Mouse (Mus musculus): Measurements from ENCODE around the gene Wwc1. TPM values are rescaled to one million over a fixed set of nuclear protein-coding genes. Genes with fewer than 3 reads are reported as not detected.
A peak's percentile ranks its signal among the peaks of the same experiment; 100 is the strongest.
"Not testable (repeated sequence)": the region's sequence is repeated elsewhere in the genome, so short reads cannot be mapped to it uniquely, and the experiment has no call there.

Gene Wwc1
- polyA plus RNA-seq, 1 experiment from 2014 or later: 6.5 TPM

DNA sequence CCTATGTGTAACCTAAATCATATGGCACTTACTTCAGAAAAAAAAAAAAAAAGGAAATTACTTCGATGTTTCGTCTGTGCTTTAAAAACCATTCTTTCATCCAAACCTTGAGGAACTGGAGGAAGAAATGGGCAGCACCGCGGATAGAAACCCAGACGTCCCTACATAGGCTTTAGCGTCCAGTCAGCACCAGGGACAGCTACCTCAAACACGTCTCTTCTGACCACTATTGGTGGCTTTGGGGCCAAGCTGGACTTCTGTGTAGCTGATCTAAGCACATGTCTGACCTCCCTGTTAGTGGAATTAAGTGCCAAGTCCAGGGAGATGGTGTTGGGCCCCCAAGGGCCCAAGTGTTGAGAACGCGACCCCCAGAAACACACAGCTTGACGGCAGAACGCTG, 181.5 kb downstream of the Wwc1 start, which contains the start of gene Fbll1:
Gene Fbll1 (minus strand): TSS at position 11 of the 400 bp plus-strand sequence.
- Histone ChIP-seq H3K4me3 (ENCODE audit: low read depth, low read length) (peak within 1 kb of the TSS; percentile 52), H3K4me1 (ENCODE audit: control insufficient read depth, insufficient read depth, low read length) (no peaks in the 10 kb centered on the region; the same call in 1 of the 2 replicates), H3K9me3 (ENCODE audit: control insufficient read depth, low read length) (no peaks in the 10 kb centered on the region), H3K9ac (ENCODE audit: low read length) (peak within 1 kb of the TSS; percentile 48), H3K27me3 (ENCODE audit: control insufficient read depth, insufficient read depth, low read length) (peaks cover 36% of the 10 kb centered on the region), H3K27ac (ENCODE audit: low read depth, low read length) (no peak within 1 kb of the TSS), H3K4me2 (ENCODE audit: low read depth) (peak within 1 kb of the TSS; percentile 71), H3K36me3 (ENCODE audit: control insufficient read depth, insufficient read depth, low read length) (no peaks in the 10 kb centered on the region)
- ATAC-seq (ENCODE audit: insufficient read depth, low FRiP score, low TSS enrichment): no peak
- peak; percentile 65 for DNase-seq (ENCODE audit: low spot score)
- 13% methylated on average over 11 of the region's 11 CpGs for WGBS

DNA sequence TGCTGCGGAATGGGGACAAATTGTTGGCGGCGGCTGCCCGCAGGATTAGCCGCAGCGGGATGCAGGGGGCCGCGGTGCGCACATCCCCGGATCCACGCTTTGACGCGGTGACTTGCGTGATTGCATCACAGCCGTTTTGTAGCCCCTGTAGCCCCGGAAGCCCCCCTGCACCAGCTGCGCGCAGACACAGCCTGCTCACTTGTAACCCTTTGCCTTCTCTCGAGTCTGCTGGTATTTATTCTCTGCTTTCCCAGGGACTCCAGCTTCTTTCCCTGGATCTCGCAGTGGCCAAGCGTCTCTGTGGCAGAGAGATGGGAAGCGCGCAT, 181.9 kb downstream of the Wwc1 start:
- WGBS: 3% methylated on average over 23 of the region's 23 CpGs
- Histone ChIP-seq H3K4me3 (ENCODE audit: low read depth, low read length) (peak overlapping the region; percentile 52), H3K4me2 (ENCODE audit: low read depth) (peak overlapping the region; percentile 71), H3K36me3 (ENCODE audit: control insufficient read depth, insufficient read depth, low read length) (no peaks in the 10 kb centered on the region), H3K27ac (ENCODE audit: low read depth, low read length) (no peak overlapping the region), H3K9ac (ENCODE audit: low read length) (peak overlapping the region; percentile 48), H3K27me3 (ENCODE audit: control insufficient read depth, insufficient read depth, low read length) (peaks cover 36% of the 10 kb centered on the region), H3K9me3 (ENCODE audit: control insufficient read depth, low read length) (no peaks in the 10 kb centered on the region), H3K4me1 (ENCODE audit: control insufficient read depth, insufficient read depth, low read length) (no peaks in the 10 kb centered on the region; the same call in 1 of the 2 replicates)
- DNase-seq (ENCODE audit: low spot score): peak; percentile 68
- ATAC-seq (ENCODE audit: insufficient read depth, low FRiP score, low TSS enrichment): peak; percentile 83

DNA sequence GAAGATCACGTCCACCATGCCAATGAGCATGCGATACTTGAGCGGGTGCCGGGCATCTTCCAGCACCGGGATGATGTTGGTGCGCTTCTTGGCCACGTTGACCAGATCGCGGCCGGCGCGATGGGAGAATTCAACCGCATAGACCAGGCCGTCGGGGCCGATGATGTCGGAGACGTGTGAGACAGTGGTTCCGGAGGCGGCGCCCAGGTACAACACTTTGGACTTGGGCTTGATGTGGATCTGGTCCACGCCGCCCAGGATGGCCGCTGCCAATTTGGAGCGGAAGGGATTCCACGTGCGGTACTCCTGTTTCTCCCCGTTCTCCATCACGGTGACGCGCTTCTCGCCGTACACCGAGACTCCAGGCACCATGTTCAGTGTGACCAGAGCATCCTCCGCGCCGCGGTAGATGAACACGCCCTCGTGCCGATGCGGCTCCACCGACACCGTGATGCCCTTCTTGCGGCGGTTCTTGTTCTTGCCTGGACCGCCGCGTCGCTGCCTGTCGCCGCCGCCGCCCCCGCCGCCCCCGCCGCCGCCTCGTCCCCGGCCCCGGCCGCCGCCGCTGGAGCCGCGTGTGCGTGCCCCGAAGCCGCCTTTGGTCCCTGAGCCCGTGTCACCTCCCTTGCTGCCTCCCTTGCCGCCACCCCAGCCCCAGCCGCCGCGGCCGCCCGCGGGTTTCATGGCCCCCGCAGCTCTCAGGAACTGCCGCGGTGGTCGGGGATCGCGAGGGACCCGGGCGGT, 182.4 kb downstream of the Wwc1 start:
- Histone ChIP-seq H3K4me2 (ENCODE audit: low read depth) (peak overlapping the region; percentile 71), H3K9ac (ENCODE audit: low read length) (peak overlapping the region; percentile 48), H3K4me1 (ENCODE audit: control insufficient read depth, insufficient read depth, low read length) (no peaks in the 10 kb centered on the region; the same call in 1 of the 2 replicates), H3K27me3 (ENCODE audit: control insufficient read depth, insufficient read depth, low read length) (peaks cover 36% of the 10 kb centered on the region), H3K36me3 (ENCODE audit: control insufficient read depth, insufficient read depth, low read length) (no peaks in the 10 kb centered on the region), H3K4me3 (ENCODE audit: low read depth, low read length) (peak overlapping the region; percentile 52), H3K9me3 (ENCODE audit: control insufficient read depth, low read length) (no peaks in the 10 kb centered on the region), H3K27ac (ENCODE audit: low read depth, low read length) (no peak overlapping the region)
- 3% methylated on average over 76 of the region's 86 CpGs for WGBS
- DNase-seq (ENCODE audit: low spot score) (peak; percentile 27), ATAC-seq (ENCODE audit: insufficient read depth, low FRiP score, low TSS enrichment) (peak; percentile 58; the same call in 1 of the 2 replicates)

DNA sequence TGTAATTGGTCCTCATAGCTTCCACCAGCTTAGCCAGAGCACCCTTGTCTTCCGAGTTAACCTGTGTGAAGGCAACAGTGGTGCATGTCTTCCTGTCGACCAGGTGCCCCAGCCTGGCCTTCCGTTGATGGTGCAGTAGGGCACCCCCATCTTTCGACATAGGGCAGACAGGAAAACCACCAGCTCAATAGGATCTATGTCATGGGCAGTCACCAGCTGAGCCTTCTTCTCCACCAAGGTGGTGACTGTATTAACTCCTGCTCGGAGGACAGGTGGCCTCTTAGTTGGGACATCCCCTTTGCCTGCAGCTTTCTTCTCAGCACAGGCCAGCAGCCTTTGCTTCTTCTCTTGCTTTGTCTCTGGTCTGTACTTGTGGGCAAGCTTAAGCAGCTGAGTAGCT, 187.5 kb downstream of the Wwc1 start:
- not testable (repeated sequence) for H3K36me3 ChIP-seq (ENCODE audit: control insufficient read depth, insufficient read depth, low read length); H3K4me2 ChIP-seq (ENCODE audit: low read depth); H3K9ac ChIP-seq (ENCODE audit: low read length); H3K9me3 ChIP-seq (ENCODE audit: control insufficient read depth, low read length); H3K27ac ChIP-seq (ENCODE audit: low read depth, low read length); ATAC-seq (ENCODE audit: insufficient read depth, low FRiP score, low TSS enrichment); H3K4me3 ChIP-seq (ENCODE audit: low read depth, low read length); H3K4me1 ChIP-seq (ENCODE audit: control insufficient read depth, insufficient read depth, low read length); DNase-seq (ENCODE audit: low spot score)
- WGBS: 83% methylated on average over 5 of the region's 5 CpGs
- H3K27me3 ChIP-seq (ENCODE audit: control insufficient read depth, insufficient read depth, low read length): peaks cover 22% of the 10 kb centered on the region

DNA sequence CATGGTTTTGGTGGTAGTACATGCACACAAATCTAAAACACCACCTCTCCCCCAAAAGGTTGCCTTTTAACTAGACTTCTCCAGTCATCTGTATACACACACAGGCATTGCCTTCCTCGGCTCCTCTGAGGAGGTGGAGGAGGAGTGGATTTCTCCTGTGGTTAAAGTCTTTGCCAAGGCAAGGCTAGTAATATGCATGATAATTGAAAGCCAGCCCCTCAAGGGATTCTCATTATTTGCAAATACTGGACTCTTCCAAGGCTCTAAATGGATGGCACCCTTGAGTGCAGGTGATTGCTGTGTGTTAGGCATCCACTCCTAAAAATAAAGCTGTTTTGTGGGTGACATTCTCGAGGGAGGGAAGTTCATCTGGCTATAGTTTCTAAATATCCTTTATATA, 191.9 kb downstream of the Wwc1 start:
- no peaks in the 10 kb centered on the region for H3K4me1 ChIP-seq (ENCODE audit: control insufficient read depth, insufficient read depth, low read length)
- no peak overlapping the region for H3K9ac ChIP-seq (ENCODE audit: low read length)
- H3K27ac ChIP-seq (ENCODE audit: low read depth, low read length): no peak overlapping the region
- H3K36me3 ChIP-seq (ENCODE audit: control insufficient read depth, insufficient read depth, low read length): peaks cover 15% of the 10 kb centered on the region
- no peak overlapping the region for H3K4me3 ChIP-seq (ENCODE audit: low read depth, low read length)
- H3K9me3 ChIP-seq (ENCODE audit: control insufficient read depth, low read length): no peaks in the 10 kb centered on the region
- no peaks in the 10 kb centered on the region for H3K27me3 ChIP-seq (ENCODE audit: control insufficient read depth, insufficient read depth, low read length)
- 71% methylated on average over 2 of the region's 2 CpGs for WGBS
- DNase-seq (ENCODE audit: low spot score) (no peak), ATAC-seq (ENCODE audit: insufficient read depth, low FRiP score, low TSS enrichment) (no peak)
- H3K4me2 ChIP-seq (ENCODE audit: low read depth): no peak overlapping the region

Other genes with a start within 250 kb of the Wwc1 start
- gene Pank3, start 211.0 kb downstream of the Wwc1 start, polyA plus RNA-seq (2014; fragmentation: Nextera tagmentation; extraction: Ambion mirVana): 29.3 and 30.4 TPM in 2 replicates
- gene Fbll1, start 181.6 kb downstream of the Wwc1 start, polyA plus RNA-seq (2014; fragmentation: Nextera tagmentation; extraction: Ambion mirVana): 4.3 and 4.9 TPM in 2 replicates
- 115 and 116 TPM in 2 replicates for gene Rars, start 146.0 kb downstream of the Wwc1 start, polyA plus RNA-seq (2014; fragmentation: Nextera tagmentation; extraction: Ambion mirVana)